Mouse (Mus musculus) layer of hippocampus, adult 11-12 months (tissue): ENCODE results near the gene Naa15.

Experiments used
- DNase-seq: peaks from one replicate; pipeline ENCODE4 v3.0.0; 2022; ENCODE audit warnings: low spot score

Naa15 gene

GRCm38 (mm10) chr3:51517467-51517866 lies 102.5 kb downstream of the Naa15 start:
- DNase-seq: no peak

GRCm38 (mm10) chr3:51517878-51518762 lies 103.2 kb downstream of the Naa15 start:
- DNase-seq: no peak

- no peak for DNase-seq
Observed at GRCm38 (mm10) chr3:51518763-51519121, 103.8 kb downstream of the Naa15 start.

- no peak for DNase-seq
Observed at GRCm38 (mm10) chr3:51521262-51521661, 106.3 kb downstream of the Naa15 start.

- DNase-seq: no peak
Observed at GRCm38 (mm10) chr3:51525186-51525785, 110.3 kb downstream of the Naa15 start.
